Mouse (Mus musculus) ES-Bruce4 (cell line): ENCODE measurements around the gene Cmip.

ENCODE experiments used
- CTCF ChIP-seq: IDR thresholded peaks from one replicate; pipeline ENCODE4 v1.8.1; 2011; ENCODE audit warnings: low read depth, low read length
- EP300 ChIP-seq: IDR thresholded peaks from 2 replicates; pipeline ENCODE4 v1.6.1; 2011; ENCODE audit warnings: low read depth, low read length; ENCODE audit not compliant: insufficient read depth
- POLR2A ChIP-seq: IDR thresholded peaks from one replicate; pipeline ENCODE4 v1.8.1; 2011; ENCODE audit warnings: low read length; ENCODE audit not compliant: insufficient read depth

DNA sequence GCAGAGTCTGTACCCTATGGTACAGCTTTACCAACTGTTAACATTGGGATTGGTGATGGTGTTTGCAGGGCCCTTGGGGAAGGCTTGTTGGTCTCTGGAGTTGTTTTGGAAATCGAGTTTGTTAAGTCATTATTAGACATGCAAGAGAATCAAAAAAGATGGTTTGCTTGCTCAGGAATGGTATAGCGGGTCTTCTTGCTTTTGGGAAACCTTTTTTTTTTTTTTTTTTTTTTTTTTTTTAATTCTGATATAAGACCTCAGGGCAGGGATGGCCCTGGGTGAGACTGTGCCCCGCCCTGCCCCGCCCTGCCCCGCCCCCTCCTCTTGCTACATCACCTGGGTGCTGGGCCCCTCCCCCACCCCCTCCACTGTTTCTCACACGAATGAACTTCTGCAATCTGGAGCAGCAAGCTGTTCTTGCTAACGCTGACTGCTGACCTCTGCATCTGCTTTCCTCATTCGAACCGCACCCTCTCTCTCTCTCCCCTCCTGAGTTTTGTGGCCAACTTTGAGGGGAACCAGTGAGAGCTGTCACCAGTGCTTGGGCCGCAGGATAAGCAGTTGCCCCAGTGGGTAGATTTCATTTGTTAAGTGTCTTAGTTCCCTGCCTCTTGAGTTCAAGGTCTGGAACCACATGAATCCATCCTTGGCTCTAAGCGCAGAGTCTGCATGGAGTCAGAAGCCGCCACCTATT lies 83.2 kb downstream of the Cmip start:
- TF ChIP-seq CTCF = no peak
- no peak for TF ChIP-seq POLR2A
- TF ChIP-seq EP300 = peak; percentile 73; the same call in 1 of the 2 replicates
